Mouse (Mus musculus) neutrophil, adult 5-6 weeks (primary cell): ENCODE measurements around the gene Rapgef4. TPM values are rescaled to one million over a fixed set of nuclear protein-coding genes. Genes with fewer than 3 reads are reported as not detected.

ENCODE experiments used
- ATAC-seq: fragments of 151-379, 151-347 bp; 2 replicates; pipeline ENCODE4 v1.8.0; 2017; ENCODE audit warnings: mild to moderate bottlenecking, moderate TSS enrichment; ENCODE audit not compliant: insufficient number of reproducible peaks, poor library complexity, low FRiP score, severe bottlenecking; ENCODE audit errors: extremely low read depth
- total RNA-seq: library from RNA; stranded (forward); fragments of 200-1000 nt; gene quantifications from 2 replicates; pipeline ENCODE4 v1.2.3, GENCODE M21; 2017

Gene Rapgef4
- total RNA-seq, 1 experiment from 2014 or later, result 91.8 TPM

GRCm38 (mm10) chr2:72021440-72021839 lies 40.4 kb downstream of the Rapgef4 start:
- no peak for ATAC-seq

- ATAC-seq, result no peak
These were observed 40.8 kb downstream of the Rapgef4 start for GRCm38 (mm10) chr2:72021845-72022244.

GRCm38 (mm10) chr2:72023791-72024190 lies 42.8 kb downstream of the Rapgef4 start:
- ATAC-seq, result no peak

- no peak for ATAC-seq
These were observed 44.6 kb downstream of the Rapgef4 start for GRCm38 (mm10) chr2:72025660-72026059.

GRCm38 (mm10) chr2:72026506-72026905 lies 45.5 kb downstream of the Rapgef4 start:
- no peak for ATAC-seq

- ATAC-seq, result no peak
These were observed 48.0 kb downstream of the Rapgef4 start for GRCm38 (mm10) chr2:72029081-72029480.

GRCm38 (mm10) chr2:72029586-72030144 lies 48.6 kb downstream of the Rapgef4 start:
- no peak for ATAC-seq

- no peak for ATAC-seq
These were observed 50.7 kb downstream of the Rapgef4 start for GRCm38 (mm10) chr2:72031717-72032116.

- no peak for ATAC-seq
These were observed 54.6 kb downstream of the Rapgef4 start for GRCm38 (mm10) chr2:72035616-72036015.

- ATAC-seq, result no peak
These were observed 56.3 kb downstream of the Rapgef4 start for GRCm38 (mm10) chr2:72037357-72037756.

- ATAC-seq, result peak; percentile 66; the same call in 1 of the 2 replicates
These were observed 57.2 kb downstream of the Rapgef4 start for GRCm38 (mm10) chr2:72038235-72038634.

- ATAC-seq, result no peak
These were observed 57.7 kb downstream of the Rapgef4 start for GRCm38 (mm10) chr2:72038651-72039251.

- no peak for ATAC-seq
These were observed 58.5 kb downstream of the Rapgef4 start for GRCm38 (mm10) chr2:72039522-72040045.

- ATAC-seq, result no peak
These were observed 60.0 kb downstream of the Rapgef4 start for GRCm38 (mm10) chr2:72041087-72041486.

GRCm38 (mm10) chr2:72042093-72042492 lies 61.1 kb downstream of the Rapgef4 start:
- no peak for ATAC-seq

- no peak for ATAC-seq
These were observed 63.2 kb downstream of the Rapgef4 start for GRCm38 (mm10) chr2:72044191-72044590.

GRCm38 (mm10) chr2:72045024-72045423 lies 64.0 kb downstream of the Rapgef4 start:
- ATAC-seq, result no peak

GRCm38 (mm10) chr2:72045659-72046058 lies 64.6 kb downstream of the Rapgef4 start:
- no peak for ATAC-seq

GRCm38 (mm10) chr2:72050451-72050850 lies 69.4 kb downstream of the Rapgef4 start:
- ATAC-seq, result no peak

GRCm38 (mm10) chr2:72054280-72054679 lies 73.2 kb downstream of the Rapgef4 start:
- no peak for ATAC-seq

- ATAC-seq, result no peak
These were observed 73.7 kb downstream of the Rapgef4 start for GRCm38 (mm10) chr2:72054736-72055135.
